Mouse (Mus musculus) midbrain, embryonic 15.5 days (tissue): ENCODE measurements at regions not wholly inside any gene's neighbourhood (a gene's known extent, or its start where the extent isn't known, plus 50 kb on each side); places are given as distances from the start of the nearest gene placed in this dataset.
A peak's percentile ranks its signal among the peaks of the same experiment; 100 is the strongest.

Experiments used
- ATAC-seq: fragments of 200-750 bp; cut with Nextera tagmentation; replicated peaks from 2 replicates; pipeline ENCODE4 v1.8.0; 2017; ENCODE audit warnings: moderate TSS enrichment
- H3K27ac ChIP-seq: fragments of 300-500 bp; sonication (generic); 2 replicates; pipeline ENCODE4 v1.5.1; 2015; ENCODE audit warnings: mild to moderate bottlenecking, inconsistent platforms
- H3K27me3 ChIP-seq: fragments of 300-500 bp; sonication (generic); replicated peaks from 2 replicates; pipeline ENCODE4 v1.6.1; 2015; ENCODE audit warnings: inconsistent platforms
- H3K36me3 ChIP-seq: fragments of 300-500 bp; sonication (generic); replicated peaks from 2 replicates; pipeline ENCODE4 v1.6.1; 2015; ENCODE audit warnings: inconsistent platforms
- H3K4me1 ChIP-seq: fragments of 300-500 bp; sonication (generic); 2 replicates; pipeline ENCODE4 v1.6.1; 2015; ENCODE audit warnings: inconsistent platforms
- H3K4me2 ChIP-seq: fragments of 300-500 bp; sonication (generic); 2 replicates; pipeline ENCODE4 v1.6.1; 2015; ENCODE audit warnings: inconsistent platforms, mild to moderate bottlenecking, moderate library complexity
- H3K4me3 ChIP-seq: fragments of 300-500 bp; sonication (generic); 2 replicates; pipeline ENCODE4 v1.5.1; 2015; ENCODE audit warnings: mild to moderate bottlenecking, inconsistent platforms
- H3K9ac ChIP-seq: fragments of 300-500 bp; sonication (generic); 2 replicates; pipeline ENCODE4 v1.6.1; 2015; ENCODE audit warnings: mild to moderate bottlenecking, inconsistent platforms
- H3K9me3 ChIP-seq: fragments of 300-500 bp; sonication (generic); 2 replicates; pipeline ENCODE4 v1.6.1; 2016; ENCODE audit warnings: inconsistent platforms
- WGBS: fragments of 180-500 bp; shearing (Covaris S2); methylation state at CpG from one replicate; pipeline ENCODE4 v1.1.7; 2015; ENCODE audit warnings: mixed read lengths; 5-methylcytosine and 5-hydroxymethylcytosine counted together

DNA sequence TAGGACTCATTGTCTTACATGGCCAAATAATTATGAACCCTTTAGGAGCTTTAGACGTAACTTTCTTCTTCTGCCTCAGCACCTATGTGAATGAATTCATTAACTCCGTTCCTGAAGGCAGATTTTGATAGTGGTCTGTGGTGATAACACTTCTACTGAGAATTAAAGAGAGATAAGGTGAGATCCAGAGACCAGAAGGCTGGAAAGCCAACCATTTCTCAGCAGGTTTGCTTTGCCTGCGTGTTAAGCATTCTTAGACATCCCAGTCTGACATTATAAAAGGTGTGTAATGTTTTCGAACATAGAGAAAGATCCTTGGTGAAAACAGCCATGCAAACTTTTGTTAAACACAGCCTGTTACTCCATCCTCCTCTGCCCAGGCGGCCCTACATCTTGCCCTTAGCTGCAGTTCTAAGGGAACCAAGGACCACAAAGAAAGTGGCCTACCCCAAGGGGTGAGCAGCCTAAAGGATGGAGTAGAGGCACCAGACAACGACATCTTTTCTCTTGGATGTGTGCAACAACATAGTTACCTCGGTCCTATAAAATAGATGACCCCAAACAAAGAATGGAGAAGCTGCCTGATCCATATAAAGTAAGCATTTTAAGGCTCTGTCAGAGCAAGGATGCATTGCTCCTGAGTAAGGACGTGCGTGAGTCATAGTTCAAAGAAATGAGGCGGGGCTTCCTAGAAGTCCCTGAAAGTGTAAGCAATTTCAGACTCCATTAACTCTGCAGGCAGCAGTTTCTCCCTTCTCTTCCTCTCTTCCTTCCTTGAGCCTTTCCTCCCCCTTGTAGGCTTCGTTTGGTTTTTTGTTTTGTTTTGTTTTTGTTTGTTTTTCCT is 55.1 kb upstream of the Xpr1 start:
- WGBS: 66% methylated on average over 11 of the region's 11 CpGs
- no peak overlapping the region for H3K9ac ChIP-seq
- peaks cover 23% of the 10 kb centered on the region for H3K4me1 ChIP-seq
- no peak overlapping the region for H3K4me2 ChIP-seq
- H3K4me3 ChIP-seq: no peak overlapping the region
- H3K27me3 ChIP-seq: no peaks in the 10 kb centered on the region
- peak overlapping the region; percentile 53 for H3K27ac ChIP-seq
- H3K36me3 ChIP-seq: no peaks in the 10 kb centered on the region
- ATAC-seq: 0 out of 2 replicates have a peak, but pooled peaks have one; percentile 27
- H3K9me3 ChIP-seq: no peaks in the 10 kb centered on the region

DNA sequence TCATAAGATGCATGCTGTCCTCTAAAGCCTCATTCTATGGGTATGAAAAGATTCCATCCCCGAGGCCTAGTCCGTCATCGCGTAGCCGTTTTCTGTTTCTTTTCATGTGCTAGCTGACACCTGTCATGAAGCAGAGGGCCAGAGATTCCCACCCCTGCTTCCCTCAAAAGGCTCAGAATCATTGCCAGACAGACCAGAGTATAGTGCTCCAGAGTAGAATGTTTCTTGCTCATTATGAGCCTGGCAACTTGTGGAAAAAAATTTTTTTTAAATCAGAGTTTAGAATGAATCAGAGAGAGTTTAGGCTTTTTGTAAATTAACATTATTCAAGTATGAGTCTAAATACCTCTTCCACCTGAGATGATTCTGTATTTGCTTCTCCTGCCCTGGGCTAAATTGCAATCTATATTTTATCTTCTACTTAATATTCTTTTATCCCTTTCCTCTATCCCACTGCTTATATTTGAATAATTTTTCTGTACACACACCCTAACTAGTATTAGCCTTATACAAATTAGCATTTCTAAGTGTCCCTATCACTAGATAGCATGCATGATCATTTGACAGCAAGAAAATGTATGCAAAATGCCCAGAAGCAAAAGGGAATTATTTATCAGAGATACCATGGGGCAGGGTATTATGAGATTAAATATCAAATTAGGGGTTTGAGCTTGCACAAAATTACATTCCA is 55.9 kb upstream of the Xpr1 start:
- no peaks in the 10 kb centered on the region for H3K27me3 ChIP-seq
- peak; percentile 58 for ATAC-seq
- peak overlapping the region; percentile 53; the same call in 1 of the 2 replicates for H3K27ac ChIP-seq
- WGBS: 15% methylated on average over 5 of the region's 5 CpGs
- H3K4me2 ChIP-seq: no peak overlapping the region
- H3K36me3 ChIP-seq: no peaks in the 10 kb centered on the region
- H3K4me3 ChIP-seq: no peak overlapping the region
- H3K9ac ChIP-seq: no peak overlapping the region
- no peaks in the 10 kb centered on the region for H3K9me3 ChIP-seq
- H3K4me1 ChIP-seq: peaks cover 23% of the 10 kb centered on the region

DNA sequence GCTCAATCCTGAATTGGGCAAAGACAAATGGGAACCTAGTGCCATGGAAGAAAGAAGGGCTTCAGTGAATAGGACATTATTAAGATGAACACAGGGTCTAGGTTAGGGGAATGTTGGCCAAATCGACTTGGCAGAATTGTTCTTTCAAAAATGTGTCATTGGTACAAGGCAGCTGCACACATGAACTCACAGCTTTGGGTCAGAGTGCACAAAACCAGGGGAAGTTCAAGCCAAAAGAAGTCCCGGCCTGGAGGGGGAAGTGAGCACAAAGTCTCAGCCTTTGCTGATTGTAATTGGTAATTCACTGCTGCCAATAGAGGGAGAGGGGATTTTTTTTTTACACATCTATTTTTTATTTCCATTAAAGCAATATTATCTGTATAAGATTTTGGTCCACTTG is 57.8 kb upstream of the Xpr1 start:
- 67% methylated on average over 2 of the region's 2 CpGs for WGBS
- H3K4me3 ChIP-seq: no peak overlapping the region
- peaks cover 23% of the 10 kb centered on the region for H3K4me1 ChIP-seq
- H3K27me3 ChIP-seq: no peaks in the 10 kb centered on the region
- H3K9ac ChIP-seq: no peak overlapping the region
- no peak for ATAC-seq
- H3K36me3 ChIP-seq: no peaks in the 10 kb centered on the region
- no peak overlapping the region for H3K27ac ChIP-seq
- no peaks in the 10 kb centered on the region for H3K9me3 ChIP-seq
- no peak overlapping the region for H3K4me2 ChIP-seq

GRCm38 (mm10) chr1:155476237-155476636 is 59.0 kb upstream of the Xpr1 start:
- 91% methylated on average over 3 of the region's 3 CpGs for WGBS
- Histone ChIP-seq H3K27me3 (no peaks in the 10 kb centered on the region), H3K36me3 (no peaks in the 10 kb centered on the region), H3K4me2 (no peak overlapping the region), H3K4me1 (peaks cover 23% of the 10 kb centered on the region), H3K9me3 (no peaks in the 10 kb centered on the region), H3K4me3 (no peak overlapping the region), H3K9ac (no peak overlapping the region), H3K27ac (no peak overlapping the region)
- no peak for ATAC-seq

DNA sequence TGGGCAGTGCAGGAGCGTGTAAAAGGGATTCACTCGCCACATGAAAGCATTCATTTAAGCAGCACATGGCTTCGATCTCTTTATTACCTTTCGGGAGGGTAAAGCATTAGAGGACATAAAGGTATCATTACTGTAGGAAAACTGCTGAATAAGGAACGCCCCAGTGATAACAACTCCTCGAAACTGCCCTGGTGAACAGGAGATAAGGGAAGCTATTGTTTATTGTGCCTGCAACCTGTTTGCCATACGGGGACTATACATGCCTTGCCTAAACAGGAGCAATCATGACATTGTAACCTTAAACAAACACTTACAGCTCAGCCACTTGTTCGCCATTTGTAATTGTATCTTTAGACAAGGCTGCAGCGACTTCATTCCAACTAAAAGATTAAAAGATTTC is 64.9 kb upstream of the Xpr1 start:
- no peak; the same call in 1 of the 2 replicates for ATAC-seq
- Histone ChIP-seq H3K27me3 (no peaks in the 10 kb centered on the region), H3K36me3 (no peaks in the 10 kb centered on the region), H3K9ac (no peak overlapping the region), H3K4me3 (no peak overlapping the region), H3K27ac (no peak overlapping the region; the same call in 1 of the 2 replicates), H3K4me1 (peaks cover 14% of the 10 kb centered on the region), H3K9me3 (no peaks in the 10 kb centered on the region), H3K4me2 (peak overlapping the region; percentile 1; the same call in 1 of the 2 replicates)
- 27% methylated on average over 9 of the region's 9 CpGs for WGBS

GRCm38 (mm10) chr1:155482760-155483159 is 65.5 kb upstream of the Xpr1 start:
- Histone ChIP-seq H3K9me3 (no peaks in the 10 kb centered on the region), H3K4me3 (no peak overlapping the region), H3K4me1 (peaks cover 14% of the 10 kb centered on the region), H3K36me3 (no peaks in the 10 kb centered on the region), H3K4me2 (no peak overlapping the region), H3K27me3 (no peaks in the 10 kb centered on the region), H3K27ac (0 out of 2 replicates have a peak overlapping the region, but pooled peaks have one; percentile 5), H3K9ac (no peak overlapping the region)
- WGBS: 63% methylated on average over 5 of the region's 5 CpGs
- peak; percentile 45 for ATAC-seq

GRCm38 (mm10) chr1:155483693-155484092 is 66.5 kb upstream of the Xpr1 start:
- peaks cover 18% of the 10 kb centered on the region for H3K4me1 ChIP-seq
- no peak for ATAC-seq
- no peaks in the 10 kb centered on the region for H3K9me3 ChIP-seq
- 85% methylated on average over 7 of the region's 7 CpGs for WGBS
- no peak overlapping the region for H3K9ac ChIP-seq
- H3K27ac ChIP-seq: no peak overlapping the region
- no peaks in the 10 kb centered on the region for H3K27me3 ChIP-seq
- no peak overlapping the region for H3K4me3 ChIP-seq
- no peaks in the 10 kb centered on the region for H3K36me3 ChIP-seq
- H3K4me2 ChIP-seq: no peak overlapping the region

DNA sequence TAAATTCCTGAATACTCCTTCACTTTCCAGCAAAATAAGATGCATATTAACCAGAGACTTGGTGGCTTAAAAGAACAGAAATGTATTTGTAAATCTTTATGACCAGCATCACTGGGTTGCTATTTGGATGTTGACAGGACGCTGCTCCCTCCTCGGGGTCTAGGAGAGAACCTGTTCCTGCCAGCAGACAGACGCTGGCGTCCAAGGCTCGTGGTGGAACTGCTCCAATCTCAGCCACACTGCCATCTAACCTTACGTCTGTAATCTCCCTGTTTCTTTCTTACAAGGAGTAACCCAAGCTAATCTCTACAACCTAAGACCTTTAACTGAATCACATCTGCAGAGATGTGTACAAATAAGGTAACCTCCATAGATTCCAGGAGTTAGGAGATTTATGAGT is 70.1 kb upstream of the Acbd6 start:
- no peak for ATAC-seq

DNA sequence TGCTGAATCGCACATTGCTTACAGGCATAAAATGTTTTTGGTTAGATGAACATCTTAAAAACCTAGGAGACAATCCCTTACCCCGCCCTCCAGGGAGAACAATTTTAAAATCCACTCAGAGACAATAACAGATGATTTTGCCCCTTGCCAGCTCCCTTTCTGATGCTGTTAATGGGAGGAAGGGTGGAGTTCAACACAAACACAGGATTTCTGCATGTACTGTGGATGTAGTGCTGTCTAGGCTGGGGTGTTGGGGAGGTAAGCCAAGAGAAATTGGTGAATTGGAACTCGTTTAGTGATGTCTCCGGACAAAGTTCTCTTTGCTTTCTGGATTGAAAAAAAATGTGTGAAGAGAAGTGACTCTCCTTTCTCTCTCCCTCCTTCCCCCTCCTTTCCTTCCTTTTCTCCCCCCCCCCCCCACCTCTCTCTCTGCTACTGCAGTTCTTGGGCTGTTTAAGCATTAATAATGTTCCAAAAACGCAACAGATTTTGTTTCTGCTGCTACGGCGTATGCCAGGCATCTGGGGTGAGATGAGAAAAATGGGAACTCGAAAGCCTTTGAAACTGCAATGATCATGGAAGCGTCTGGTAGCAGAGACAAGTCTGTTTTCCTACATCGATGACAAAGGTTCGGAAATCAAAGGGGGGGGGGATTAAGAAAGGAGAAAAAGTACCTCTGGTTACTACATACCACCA is 68.8 kb upstream of the Acbd6 start:
- WGBS: 70% methylated on average over 11 of the region's 11 CpGs
- peaks cover 35% of the 10 kb centered on the region for H3K4me1 ChIP-seq

More for the DNA sequence above, 70.1 kb upstream of the Acbd6 start:
- Histone ChIP-seq H3K9me3 (no peaks in the 10 kb centered on the region), H3K36me3 (no peaks in the 10 kb centered on the region), H3K4me2 (no peak overlapping the region), H3K27ac (0 out of 2 replicates have a peak overlapping the region, but pooled peaks have one; percentile 28), H3K4me3 (no peak overlapping the region), H3K9ac (no peak overlapping the region), H3K4me1 (peaks cover 36% of the 10 kb centered on the region), H3K27me3 (no peaks in the 10 kb centered on the region)
- 91% methylated on average over 6 of the region's 6 CpGs for WGBS

DNA sequence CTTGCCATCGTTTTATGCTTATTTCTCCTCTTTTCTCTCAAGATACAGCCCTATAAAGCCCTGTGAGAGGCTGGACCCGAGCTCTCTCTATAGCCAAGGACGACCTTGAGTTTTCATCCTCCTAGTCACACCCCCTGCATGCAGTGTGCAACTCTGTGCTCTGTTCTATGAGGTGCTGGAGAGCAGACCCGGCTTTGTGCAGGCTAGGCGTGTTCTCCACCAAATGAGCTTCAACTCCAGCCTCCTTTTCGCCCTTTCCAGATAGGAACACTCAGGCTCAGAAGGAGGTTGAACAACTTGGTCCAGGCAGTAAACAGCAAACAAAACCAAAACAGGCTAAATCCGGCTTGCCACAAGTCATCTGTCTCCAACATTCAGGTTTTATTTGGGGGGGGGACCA is 67.8 kb upstream of the Acbd6 start:
- no peaks in the 10 kb centered on the region for H3K36me3 ChIP-seq
- ATAC-seq: no peak
- peaks cover 35% of the 10 kb centered on the region for H3K4me1 ChIP-seq
- H3K9me3 ChIP-seq: no peaks in the 10 kb centered on the region
- no peak overlapping the region for H3K4me2 ChIP-seq
- no peaks in the 10 kb centered on the region for H3K27me3 ChIP-seq
- H3K9ac ChIP-seq: no peak overlapping the region
- H3K4me3 ChIP-seq: no peak overlapping the region
- 69% methylated on average over 7 of the region's 7 CpGs for WGBS
- peak overlapping the region; percentile 76 for H3K27ac ChIP-seq

More for the DNA sequence above, 68.8 kb upstream of the Acbd6 start:
- ATAC-seq: no peak
- H3K4me3 ChIP-seq: no peak overlapping the region
- no peak overlapping the region for H3K9ac ChIP-seq
- H3K27me3 ChIP-seq: no peaks in the 10 kb centered on the region
- no peaks in the 10 kb centered on the region for H3K9me3 ChIP-seq
- no peaks in the 10 kb centered on the region for H3K36me3 ChIP-seq
- peak overlapping the region; percentile 30 for H3K27ac ChIP-seq
- no peak overlapping the region for H3K4me2 ChIP-seq

DNA sequence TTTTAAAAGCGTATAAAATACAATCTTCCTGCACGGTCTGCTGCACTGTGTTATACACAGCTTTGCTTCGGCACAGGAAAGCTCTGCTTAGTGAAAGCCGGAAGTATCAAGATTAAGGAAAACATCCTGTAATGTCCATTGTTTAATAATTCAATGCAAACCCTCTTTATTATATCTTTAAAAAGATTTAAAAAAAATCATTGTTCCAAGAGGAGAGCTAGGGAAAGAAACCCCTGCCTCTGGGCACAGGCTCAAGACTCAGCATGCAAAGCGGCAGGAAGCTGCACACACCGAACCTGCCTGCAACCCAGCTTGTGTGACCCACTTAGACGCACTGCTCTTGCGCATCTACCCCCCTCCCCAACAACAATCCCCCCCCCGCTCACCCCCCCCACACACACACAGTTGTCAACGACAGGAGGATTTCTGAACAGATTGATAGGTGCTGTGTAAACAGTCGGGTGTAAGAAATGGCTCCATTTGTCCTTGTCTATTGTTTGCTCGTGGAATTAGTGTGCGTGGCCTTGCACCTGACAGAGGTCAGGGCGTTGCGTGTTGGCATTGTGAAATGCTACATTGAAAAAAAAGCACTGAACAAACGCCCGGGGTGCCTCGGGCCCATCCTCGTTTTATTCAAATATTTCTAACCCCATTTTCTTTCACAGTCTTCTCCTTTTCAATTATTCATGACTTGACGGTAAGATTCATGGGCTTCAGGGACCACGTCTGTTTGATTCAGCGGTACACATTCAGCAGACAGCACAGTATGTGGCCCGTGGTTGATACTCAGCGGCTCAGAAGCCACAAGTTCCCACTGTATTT is 66.5 kb upstream of the Acbd6 start:
- no peaks in the 10 kb centered on the region for H3K27me3 ChIP-seq
- H3K9me3 ChIP-seq: no peaks in the 10 kb centered on the region
- ATAC-seq: peak; percentile 81
- peak overlapping the region; percentile 43 for H3K4me2 ChIP-seq
- H3K36me3 ChIP-seq: no peaks in the 10 kb centered on the region
- WGBS: 5% methylated on average over 24 of the region's 24 CpGs
- H3K27ac ChIP-seq: peak overlapping the region; percentile 76
- H3K4me1 ChIP-seq: peaks cover 35% of the 10 kb centered on the region
- H3K4me3 ChIP-seq: peak overlapping the region; percentile 17
- H3K9ac ChIP-seq: no peak overlapping the region
